Mouse (Mus musculus): ENCODE measurements around the gene Ntng2. TPM values are rescaled to one million over a fixed set of nuclear protein-coding genes. Genes with fewer than 3 reads are reported as not detected.

Gene Ntng2
- total and polyA plus RNA-seq, 3 experiments: 0.53 to 3.8 TPM; not detected in 1

DNA sequence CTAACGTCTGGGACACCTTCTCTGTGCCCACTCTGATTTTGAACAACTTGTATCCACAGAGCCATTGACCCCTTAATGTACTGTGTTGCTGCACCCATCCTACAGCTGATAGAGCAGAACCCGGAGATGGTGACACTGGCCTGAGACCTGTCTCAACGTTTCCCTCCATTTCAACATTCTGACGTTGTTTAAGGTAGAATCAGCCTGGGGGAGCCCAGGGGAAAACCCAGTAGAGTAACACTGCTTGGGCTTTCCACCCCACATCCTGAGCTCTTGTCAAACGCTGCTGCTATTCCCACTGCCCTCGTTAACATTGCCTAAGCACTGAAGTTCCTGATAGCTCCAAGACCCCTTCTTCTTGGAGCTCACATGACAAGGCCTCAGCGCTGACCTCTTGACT, 5.9 kb downstream of the Ntng2 start:
- H3K27ac ChIP-seq (ENCODE audit: insufficient read depth, low read depth): peak overlapping the region; percentile 92
- H3K4me2 ChIP-seq (ENCODE audit: insufficient read depth, low read depth, poor library complexity, severe bottlenecking): peak overlapping the region; percentile 58
- H3K4me3 ChIP-seq (replicated peaks in 1 of 3; ENCODE audit: low read depth in 2 of 3, low read length in 2 of 3, poor library complexity in 1 of 3): peak overlapping the region in 1 of 3 experiments; percentile 32
- TF ChIP-seq NELFE (IDR thresholded peaks at IDR 0.05; ENCODE audit: low read depth, low read length) (no peak), MAX (IDR thresholded peaks at IDR 0.05; ENCODE audit: low read length) (no peak), CHD1 (IDR thresholded peaks at IDR 0.05; ENCODE audit: low read depth, low read length) (no peak), ZNF384 (IDR thresholded peaks at IDR 0.05; ENCODE audit: low read depth, low read length) (no peak), JUND (conservative IDR thresholded peaks at IDR 0.05; ENCODE audit: low read depth, low read length) (no peak), CTCF (conservative IDR thresholded peaks at IDR 0.05 in 1 of 2, IDR thresholded peaks at IDR 0.05 in 1 of 2; ENCODE audit: low read depth in 2 of 2, low read length in 2 of 2) (no peak), ETS1 (conservative IDR thresholded peaks at IDR 0.05; ENCODE audit: low read depth, low read length) (peak; percentile 53; the same call in 1 of the 2 replicates), GABPA (IDR thresholded peaks at IDR 0.05; ENCODE audit: insufficient replicate concordance, low read depth, low read length) (no peak), IRF4 (IDR thresholded peaks at IDR 0.05; ENCODE audit: low read depth, low read length) (0 out of 2 replicates have a peak, but pooled peaks have one; percentile 24), JUN (IDR thresholded peaks at IDR 0.05; ENCODE audit: insufficient read depth, low read depth, low read length) (no peak), MXI1 (IDR thresholded peaks at IDR 0.05; ENCODE audit: low read depth, low read length) (no peak), EP300 (IDR thresholded peaks at IDR 0.05; ENCODE audit: low read length) (peak; percentile 24; the same call in 1 of the 2 replicates), POLR2A (IDR thresholded peaks at IDR 0.05; ENCODE audit: low read depth, low read length) (no peak)
- dilution Hi-C loops (cut with MboI; ENCODE audit: extremely low pct_ligation_motif_present, extremely low pct_unique_long_range_greater_than_20kb, low sequenced_read_pairs) (no loop called here), in situ Hi-C loops (cut with MboI; ENCODE audit: low pct_ligation_motif_present, low pct_unique_long_range_greater_than_20kb, low sequenced_read_pairs) (loop anchor here (10.0 kb wide), 1 partner anchor 52 kb away; no protein-coding TSS in a partner anchor)
- H3K9me3 ChIP-seq (replicated peaks; ENCODE audit: low read length): peaks cover 9% of the 10 kb centered on the region
- H3K9ac ChIP-seq (ENCODE audit: insufficient read depth, low read depth): 0 out of 2 replicates have a peak overlapping the region, but pooled peaks have one; percentile 14
- H3K36me3 ChIP-seq (replicated peaks in 1 of 2; ENCODE audit: control insufficient read depth in 1 of 2, insufficient read depth in 1 of 2, low read length in 1 of 2): no peaks in the 10 kb centered on the region
- peaks cover 80% of the 10 kb centered on the region for H3K27me3 ChIP-seq (replicated peaks)
- no peaks in the 10 kb centered on the region for H3K79me2 ChIP-seq (replicated peaks; ENCODE audit: control insufficient read depth, extremely low read depth, insufficient read depth, poor library complexity, severe bottlenecking)
- H3K4me1 ChIP-seq (ENCODE audit: control insufficient read depth in 1 of 2, insufficient read depth in 2 of 2): peaks cover 28 to 39% of the 10 kb centered on the region in 2 experiments
- no peak for DNase-seq (ENCODE audit: extremely low read depth)

DNA sequence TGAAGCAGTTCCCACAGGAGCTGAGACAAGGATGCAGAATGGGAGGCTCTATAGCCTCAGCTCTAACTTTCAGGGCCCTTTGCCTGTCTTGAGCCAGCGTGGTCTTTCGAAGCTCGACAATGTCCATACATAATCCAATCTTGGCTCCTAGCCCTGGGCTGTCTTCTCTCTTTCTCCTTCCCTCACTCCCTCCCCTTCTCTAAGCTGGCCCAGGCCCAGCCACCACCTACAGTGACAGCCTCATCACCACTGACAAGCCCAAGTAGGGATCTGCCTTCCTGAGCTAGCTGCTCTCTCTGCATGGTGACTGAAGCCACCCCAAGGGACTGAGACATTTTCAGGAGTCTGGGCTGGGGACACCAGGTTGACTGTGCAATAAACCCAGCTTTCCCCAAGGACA, 6.5 kb downstream of the Ntng2 start:
- in situ Hi-C loops (cut with MboI; ENCODE audit: low pct_ligation_motif_present, low pct_unique_long_range_greater_than_20kb, low sequenced_read_pairs): loop anchor here (10.0 kb wide), 1 partner anchor 51 kb away; no protein-coding TSS in a partner anchor

More for the DNA sequence above, 6.5 kb downstream of the Ntng2 start:
- Histone ChIP-seq H3K9ac (ENCODE audit: insufficient read depth, low read depth) (0 out of 2 replicates have a peak overlapping the region, but pooled peaks have one; percentile 14), H3K4me1 (ENCODE audit: control insufficient read depth in 1 of 2, insufficient read depth in 2 of 2) (peaks cover 28 to 33% of the 10 kb centered on the region in 2 experiments), H3K27ac (ENCODE audit: insufficient read depth, low read depth) (peak overlapping the region; percentile 92), H3K36me3 (replicated peaks in 1 of 2; ENCODE audit: control insufficient read depth in 1 of 2, insufficient read depth in 1 of 2, low read length in 1 of 2) (no peaks in the 10 kb centered on the region), H3K27me3 (replicated peaks) (peaks cover 80% of the 10 kb centered on the region), H3K9me3 (replicated peaks; ENCODE audit: low read length) (peaks cover 9% of the 10 kb centered on the region), H3K4me2 (ENCODE audit: insufficient read depth, low read depth, poor library complexity, severe bottlenecking) (peak overlapping the region; percentile 58), H3K79me2 (replicated peaks; ENCODE audit: control insufficient read depth, extremely low read depth, insufficient read depth, poor library complexity, severe bottlenecking) (no peaks in the 10 kb centered on the region), H3K4me3 (replicated peaks in 1 of 3; ENCODE audit: low read depth in 2 of 3, low read length in 2 of 3, poor library complexity in 1 of 3) (peak overlapping the region in 1 of 3 experiments; percentile 32)
- dilution Hi-C loops (cut with MboI; ENCODE audit: extremely low pct_ligation_motif_present, extremely low pct_unique_long_range_greater_than_20kb, low sequenced_read_pairs): no loop called here
- TF ChIP-seq PAX5 (IDR thresholded peaks at IDR 0.05; ENCODE audit: low read length) (no peak), RCOR1 (conservative IDR thresholded peaks at IDR 0.05; ENCODE audit: low read depth, low read length) (no peak), E2F4 (IDR thresholded peaks at IDR 0.05; ENCODE audit: insufficient replicate concordance, low read depth, low read length) (no peak), KAT2A (IDR thresholded peaks at IDR 0.05; ENCODE audit: insufficient replicate concordance, low read length) (no peak), EP300 (IDR thresholded peaks at IDR 0.05; ENCODE audit: low read length) (no peak), BHLHE40 (IDR thresholded peaks at IDR 0.05; ENCODE audit: low read depth, low read length) (no peak), JUND (conservative IDR thresholded peaks at IDR 0.05; ENCODE audit: low read depth, low read length) (no peak), RAD21 (IDR thresholded peaks at IDR 0.05; ENCODE audit: low read depth, low read length) (no peak), SIN3A (IDR thresholded peaks at IDR 0.05; ENCODE audit: low read length) (no peak), HCFC1 (IDR thresholded peaks at IDR 0.05; ENCODE audit: low read depth, low read length) (no peak), MYC (IDR thresholded peaks at IDR 0.05; ENCODE audit: low read depth, low read length) (no peak), UBTF (IDR thresholded peaks at IDR 0.05; ENCODE audit: low read depth, low read length) (no peak), NRF1 (IDR thresholded peaks at IDR 0.05; ENCODE audit: low read depth, low read length) (no peak), JUN (IDR thresholded peaks at IDR 0.05; ENCODE audit: insufficient read depth, low read depth, low read length) (no peak)
- no peak for DNase-seq (ENCODE audit: extremely low read depth)

Measured in CH12.LX (cell line).